Mouse (Mus musculus) myocyte (in vitro differentiated cells): ENCODE measurements around the gene Cpox.

Experiments
- MAX ChIP-seq: IDR thresholded peaks from one replicate; pipeline ENCODE4 v1.6.1; 2011; ENCODE audit warnings: low read depth, mild to moderate bottlenecking, control low read depth
- POLR2A ChIP-seq: IDR thresholded peaks from one replicate; pipeline ENCODE4 v1.6.1; 2011; ENCODE audit warnings: low read depth, mild to moderate bottlenecking, control low read depth, moderate library complexity; ENCODE audit not compliant: insufficient read length
- TCF12 ChIP-seq: IDR thresholded peaks from one replicate; pipeline ENCODE4 v1.6.1; 2011; ENCODE audit warnings: mild to moderate bottlenecking, control low read depth; ENCODE audit not compliant: poor library complexity, insufficient read depth, severe bottlenecking

DNA sequence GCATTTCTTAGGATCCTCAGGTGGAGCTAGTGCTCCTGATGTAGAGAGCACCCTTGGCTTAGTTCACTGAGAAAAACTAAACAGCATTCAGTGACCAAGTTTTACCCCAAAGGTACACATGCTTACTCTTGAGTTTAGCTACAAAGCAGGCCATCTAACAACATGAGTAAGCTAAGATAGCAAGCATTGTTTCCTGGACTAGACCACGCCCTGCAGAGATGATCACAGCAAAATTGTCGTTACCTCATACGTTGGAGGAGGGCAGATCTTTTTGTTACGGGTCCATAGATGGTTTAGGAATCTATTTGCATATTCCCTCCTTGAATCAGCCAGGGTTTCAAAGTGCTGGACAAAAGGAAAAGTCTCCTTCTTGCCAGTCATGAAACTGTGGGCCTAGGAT is 32.6 kb upstream of the Cpox start:
- TF ChIP-seq TCF12 (no peak), POLR2A (no peak), MAX (no peak)
